Mouse (Mus musculus): Measurements from ENCODE around the gene Ttc39b. TPM values are rescaled to one million over a fixed set of nuclear protein-coding genes. Genes with fewer than 3 reads are reported as not detected.

Gene Ttc39b
- polyA plus RNA-seq, 1 experiment from 2014 or later: 2.7 TPM

DNA sequence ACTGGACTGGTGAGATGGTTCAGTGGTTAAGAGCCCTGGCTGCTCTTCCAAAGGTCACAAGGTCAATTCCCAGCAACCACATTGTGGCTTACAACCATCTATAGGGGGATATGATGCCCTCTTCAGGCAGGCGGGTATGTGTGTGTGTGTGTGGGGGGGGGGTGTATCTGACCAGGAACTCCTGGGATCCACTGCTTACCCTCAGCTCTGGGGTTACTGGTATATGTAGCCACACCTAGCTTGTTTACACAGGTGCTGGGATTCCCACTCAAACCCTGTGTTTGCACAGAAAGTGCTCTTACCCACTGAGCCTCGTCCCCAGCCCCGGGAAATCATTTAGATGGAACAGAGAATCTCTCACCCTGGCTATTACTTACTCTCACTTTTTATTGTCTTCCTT lies 13.7 kb upstream of the Ttc39b start:
- H3K36me3 ChIP-seq (ENCODE audit: control insufficient read depth, insufficient read depth): no peaks in the 10 kb centered on the region
- no peak overlapping the region for H3K27ac ChIP-seq (ENCODE audit: low read depth, low read length)
- TF ChIP-seq CTCF (IDR thresholded peaks at IDR 0.05; ENCODE audit: low read depth): no peak
- H3K4me3 ChIP-seq (ENCODE audit: low read depth, low read length): no peak overlapping the region
- ATAC-seq: no peak
- H3K27me3 ChIP-seq (replicated peaks; ENCODE audit: control insufficient read depth, insufficient read depth, low read length): no peaks in the 10 kb centered on the region
- H3K9me3 ChIP-seq (ENCODE audit: control insufficient read depth): no peaks in the 10 kb centered on the region
- 54% methylated on average over 3 of the region's 3 CpGs for WGBS
- no peak overlapping the region for H3K9ac ChIP-seq (ENCODE audit: low read depth, low read length)
- H3K4me1 ChIP-seq (replicated peaks; ENCODE audit: control insufficient read depth, insufficient read depth, low read length): no peaks in the 10 kb centered on the region
- H3K4me2 ChIP-seq (replicated peaks; ENCODE audit: low read depth): no peak overlapping the region

DNA sequence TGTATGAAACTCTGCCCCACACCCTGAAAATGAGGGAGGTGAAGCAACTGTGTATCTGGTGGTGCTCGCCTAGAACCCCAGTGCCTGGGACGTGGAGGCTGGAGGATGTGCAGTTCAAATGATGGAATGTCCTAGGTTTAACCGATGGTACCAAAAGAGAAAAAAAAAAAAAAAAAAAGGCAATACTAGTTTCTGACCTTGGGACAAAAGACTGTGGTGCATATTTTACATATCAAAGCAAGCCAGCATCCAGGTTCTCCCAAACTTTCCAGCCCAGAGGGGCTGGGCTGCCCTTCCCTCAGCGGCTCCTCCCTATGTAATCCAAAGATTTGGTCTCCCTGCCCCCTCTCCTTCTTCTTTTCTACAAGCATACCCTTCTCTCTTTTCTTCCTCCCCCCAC lies 6.3 kb upstream of the Ttc39b start:
- H3K4me1 ChIP-seq (replicated peaks; ENCODE audit: control insufficient read depth, insufficient read depth, low read length): no peaks in the 10 kb centered on the region
- TF ChIP-seq CTCF (IDR thresholded peaks at IDR 0.05; ENCODE audit: low read depth): no peak
- no peak overlapping the region for H3K4me2 ChIP-seq (replicated peaks; ENCODE audit: low read depth)
- no peak for ATAC-seq
- no peak overlapping the region for H3K9ac ChIP-seq (ENCODE audit: low read depth, low read length)
- H3K9me3 ChIP-seq (ENCODE audit: control insufficient read depth): no peaks in the 10 kb centered on the region
- H3K27me3 ChIP-seq (replicated peaks; ENCODE audit: control insufficient read depth, insufficient read depth, low read length): peaks cover under 1% of the 10 kb centered on the region; the same call in 1 of the 2 replicates
- H3K4me3 ChIP-seq (ENCODE audit: low read depth, low read length): no peak overlapping the region
- WGBS: 81% methylated on average over 4 of the region's 4 CpGs
- no peak overlapping the region for H3K27ac ChIP-seq (ENCODE audit: low read depth, low read length)
- H3K36me3 ChIP-seq (ENCODE audit: control insufficient read depth, insufficient read depth): no peaks in the 10 kb centered on the region

DNA sequence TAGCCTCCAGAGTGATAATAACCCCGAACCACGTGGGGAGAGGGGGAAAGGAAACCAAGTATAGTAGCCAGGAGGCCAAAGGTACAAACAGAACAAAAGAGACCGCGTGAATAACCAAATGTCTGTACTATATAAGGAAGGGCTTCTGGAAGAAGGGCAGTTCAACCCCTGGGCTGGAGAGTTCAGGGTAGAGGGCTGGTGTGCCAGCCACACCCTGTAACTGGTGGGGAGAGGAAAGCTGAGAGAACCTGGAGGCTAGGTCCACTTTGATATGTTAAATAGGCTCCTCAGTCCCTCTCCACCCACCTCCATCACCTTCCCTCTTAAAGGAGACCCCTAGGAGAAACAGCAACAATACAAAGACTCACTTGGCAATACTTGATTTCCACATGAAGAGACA lies 5.6 kb upstream of the Ttc39b start:
- WGBS: 47% methylated on average over 4 of the region's 4 CpGs
- Histone ChIP-seq H3K36me3 (ENCODE audit: control insufficient read depth, insufficient read depth) (no peaks in the 10 kb centered on the region), H3K4me3 (ENCODE audit: low read depth, low read length) (no peak overlapping the region), H3K9ac (ENCODE audit: low read depth, low read length) (no peak overlapping the region), H3K4me2 (replicated peaks; ENCODE audit: low read depth) (no peak overlapping the region), H3K27me3 (replicated peaks; ENCODE audit: control insufficient read depth, insufficient read depth, low read length) (peaks cover 6% of the 10 kb centered on the region; the same call in 1 of the 2 replicates), H3K9me3 (ENCODE audit: control insufficient read depth) (no peaks in the 10 kb centered on the region), H3K27ac (ENCODE audit: low read depth, low read length) (no peak overlapping the region), H3K4me1 (replicated peaks; ENCODE audit: control insufficient read depth, insufficient read depth, low read length) (no peaks in the 10 kb centered on the region)
- no peak for ATAC-seq
- no peak for TF ChIP-seq CTCF (IDR thresholded peaks at IDR 0.05; ENCODE audit: low read depth)

DNA sequence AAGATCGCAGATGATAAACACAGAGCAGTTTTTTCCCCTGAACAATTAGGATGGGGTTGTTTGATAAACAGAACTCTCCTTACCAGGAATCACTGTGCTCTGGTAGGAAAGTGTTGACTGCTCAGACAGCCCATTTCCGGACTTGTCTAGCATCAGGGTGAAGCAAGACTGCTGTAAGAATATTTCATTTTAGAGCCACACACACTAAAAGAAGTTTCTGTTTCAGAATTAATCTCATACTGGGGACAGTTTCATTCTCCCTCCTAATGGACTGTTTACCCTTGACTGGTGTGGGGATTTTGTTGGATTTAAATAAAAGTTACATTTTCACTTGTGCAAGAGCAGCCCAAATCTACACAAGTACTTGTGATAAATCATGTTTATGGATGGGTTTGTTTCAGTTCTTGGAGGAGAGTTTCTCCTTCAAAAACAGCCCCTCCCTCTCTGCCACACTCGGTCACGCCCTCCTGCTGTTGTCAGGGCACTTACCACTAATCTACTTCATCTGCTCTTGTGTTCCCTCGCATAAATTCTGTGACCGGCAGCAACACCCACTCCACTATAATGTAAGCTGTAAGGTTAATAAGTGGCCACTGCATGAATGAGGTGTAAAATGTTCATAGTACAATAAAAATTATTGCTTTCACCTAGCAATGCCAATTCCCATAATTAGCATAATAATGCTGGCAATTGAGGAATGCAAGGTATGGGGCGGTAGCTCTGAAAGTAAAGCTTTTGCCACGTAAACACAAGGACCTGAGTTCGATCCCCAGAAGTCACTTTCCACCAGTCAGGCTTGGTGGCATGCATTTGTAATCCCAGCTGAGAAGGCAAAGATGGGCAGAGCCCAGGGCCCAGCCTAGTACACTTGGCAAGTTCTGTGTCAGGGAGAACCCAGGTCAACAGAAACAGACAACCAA lies 4.2 kb upstream of the Ttc39b start:
- peak; percentile 55 for ATAC-seq
- no peak for TF ChIP-seq CTCF (IDR thresholded peaks at IDR 0.05; ENCODE audit: low read depth)
- no peak overlapping the region; the same call in 1 of the 2 replicates for H3K27ac ChIP-seq (ENCODE audit: low read depth, low read length)
- H3K9me3 ChIP-seq (ENCODE audit: control insufficient read depth): no peaks in the 10 kb centered on the region
- no peak overlapping the region for H3K9ac ChIP-seq (ENCODE audit: low read depth, low read length)
- H3K27me3 ChIP-seq (replicated peaks; ENCODE audit: control insufficient read depth, insufficient read depth, low read length): peaks cover 6% of the 10 kb centered on the region; the same call in 1 of the 2 replicates
- no peaks in the 10 kb centered on the region for H3K36me3 ChIP-seq (ENCODE audit: control insufficient read depth, insufficient read depth)
- peak overlapping the region; percentile 21; the same call in 1 of the 2 replicates for H3K4me2 ChIP-seq (replicated peaks; ENCODE audit: low read depth)
- no peak overlapping the region for H3K4me3 ChIP-seq (ENCODE audit: low read depth, low read length)
- 29% methylated on average over 9 of the region's 9 CpGs for WGBS
- H3K4me1 ChIP-seq (replicated peaks; ENCODE audit: control insufficient read depth, insufficient read depth, low read length): no peaks in the 10 kb centered on the region

GRCm38 (mm10) chr4:83327526-83327925 lies 3.5 kb upstream of the Ttc39b start:
- Histone ChIP-seq H3K9me3 (ENCODE audit: control insufficient read depth) (no peaks in the 10 kb centered on the region), H3K4me3 (ENCODE audit: low read depth, low read length) (no peak overlapping the region), H3K4me2 (replicated peaks; ENCODE audit: low read depth) (no peak overlapping the region), H3K4me1 (replicated peaks; ENCODE audit: control insufficient read depth, insufficient read depth, low read length) (no peaks in the 10 kb centered on the region), H3K36me3 (ENCODE audit: control insufficient read depth, insufficient read depth) (no peaks in the 10 kb centered on the region), H3K27me3 (replicated peaks; ENCODE audit: control insufficient read depth, insufficient read depth, low read length) (peaks cover 6% of the 10 kb centered on the region; the same call in 1 of the 2 replicates), H3K27ac (ENCODE audit: low read depth, low read length) (no peak overlapping the region), H3K9ac (ENCODE audit: low read depth, low read length) (no peak overlapping the region)
- no peak for TF ChIP-seq CTCF (IDR thresholded peaks at IDR 0.05; ENCODE audit: low read depth)
- WGBS: 46% methylated on average over 4 of the region's 4 CpGs
- no peak for ATAC-seq

DNA sequence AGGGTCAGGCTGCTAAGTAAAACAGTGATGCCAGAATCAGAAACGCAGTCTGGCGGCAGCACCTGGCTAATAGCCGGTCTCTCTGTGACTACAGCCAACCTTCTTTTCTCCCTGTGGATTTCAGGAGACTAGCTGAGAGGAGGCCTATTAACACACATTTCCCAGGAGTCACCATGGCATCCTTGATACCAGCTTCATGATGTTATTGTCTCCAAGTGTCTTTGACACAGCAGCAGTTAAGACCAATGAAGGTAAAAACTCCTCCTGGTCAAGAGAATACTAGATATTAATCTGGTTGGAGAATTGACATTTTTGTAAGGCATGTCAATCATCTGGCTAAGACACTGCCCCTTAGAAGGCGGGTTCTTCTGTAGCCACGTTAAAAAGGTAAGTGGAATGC lies 1.3 kb upstream of the Ttc39b start:
- 68% methylated on average over 5 of the region's 5 CpGs for WGBS
- H3K4me1 ChIP-seq (replicated peaks; ENCODE audit: control insufficient read depth, insufficient read depth, low read length): no peaks in the 10 kb centered on the region
- no peak for TF ChIP-seq CTCF (IDR thresholded peaks at IDR 0.05; ENCODE audit: low read depth)
- no peaks in the 10 kb centered on the region for H3K36me3 ChIP-seq (ENCODE audit: control insufficient read depth, insufficient read depth)
- H3K4me2 ChIP-seq (replicated peaks; ENCODE audit: low read depth): no peak overlapping the region
- H3K27me3 ChIP-seq (replicated peaks; ENCODE audit: control insufficient read depth, insufficient read depth, low read length): peaks cover 6% of the 10 kb centered on the region; the same call in 1 of the 2 replicates
- ATAC-seq: no peak
- no peak overlapping the region for H3K4me3 ChIP-seq (ENCODE audit: low read depth, low read length)
- no peak overlapping the region for H3K27ac ChIP-seq (ENCODE audit: low read depth, low read length)
- H3K9ac ChIP-seq (ENCODE audit: low read depth, low read length): no peak overlapping the region
- no peaks in the 10 kb centered on the region for H3K9me3 ChIP-seq (ENCODE audit: control insufficient read depth)
